Mouse (Mus musculus): ENCODE results near the gene Slc22a6. TPM values are rescaled to one million over a fixed set of nuclear protein-coding genes. Genes with fewer than 3 reads are reported as not detected.

Gene Slc22a6
- total RNA-seq, 2 experiments from 2014 or later, result not detected

- no peak for DNase-seq
These were observed 6.3 kb upstream of the Slc22a6 start for GRCm38 (mm10) chr19:8611358-8612123.

- DNase-seq, result no peak
These were observed 4.7 kb upstream of the Slc22a6 start for GRCm38 (mm10) chr19:8613111-8613510.

- DNase-seq, result no peak
These were observed 3.5 kb upstream of the Slc22a6 start for GRCm38 (mm10) chr19:8614343-8614742.

- DNase-seq, result no peak
These were observed 1.5 kb upstream of the Slc22a6 start for GRCm38 (mm10) chr19:8616314-8616713.

- DNase-seq, result no peak
These were observed 3.3 kb downstream of the Slc22a6 start for GRCm38 (mm10) chr19:8621098-8621497.

- peak in 1 of 2 experiments; percentile 13 for DNase-seq
These were observed 12.4 kb downstream of the Slc22a6 start for GRCm38 (mm10) chr19:8630249-8630648.

GRCm38 (mm10) chr19:8630826-8631225 is 13.0 kb downstream of the Slc22a6 start:
- no peak for DNase-seq

- DNase-seq, result no peak
These were observed 14.2 kb downstream of the Slc22a6 start for GRCm38 (mm10) chr19:8632029-8632428.

GRCm38 (mm10) chr19:8642086-8642485 is 24.2 kb downstream of the Slc22a6 start:
- DNase-seq, result no peak

GRCm38 (mm10) chr19:8646393-8646792 is 28.6 kb downstream of the Slc22a6 start:
- DNase-seq, result no peak

- DNase-seq, result no peak
These were observed 38.0 kb downstream of the Slc22a6 start for GRCm38 (mm10) chr19:8655833-8656232.

GRCm38 (mm10) chr19:8656341-8656740 is 38.5 kb downstream of the Slc22a6 start:
- peak; percentile 25 to 34 for DNase-seq

- DNase-seq, result peak; percentile 8 to 22
These were observed 44.0 kb downstream of the Slc22a6 start for GRCm38 (mm10) chr19:8661821-8662307.

GRCm38 (mm10) chr19:8662337-8662736 is 44.5 kb downstream of the Slc22a6 start:
- peak; percentile 52 to 74 for DNase-seq

GRCm38 (mm10) chr19:8663360-8663839 is 45.6 kb downstream of the Slc22a6 start, which contains the start of gene Chrm1:
Chrm1 (plus strand) TSS chr19:8663789.
- DNase-seq, result no peak

- DNase-seq, result peak in 1 of 2 experiments; percentile 10
These were observed 46.1 kb downstream of the Slc22a6 start for GRCm38 (mm10) chr19:8663911-8664421.

- DNase-seq, result no peak
These were observed 47.0 kb downstream of the Slc22a6 start for GRCm38 (mm10) chr19:8664859-8665258.

- DNase-seq, result no peak
These were observed 47.9 kb downstream of the Slc22a6 start for GRCm38 (mm10) chr19:8665746-8666145.

GRCm38 (mm10) chr19:8672859-8673258 is 55.0 kb downstream of the Slc22a6 start:
- DNase-seq, result no peak

- DNase-seq, result no peak
These were observed 55.7 kb downstream of the Slc22a6 start for GRCm38 (mm10) chr19:8673336-8674063.
